Mouse (Mus musculus): Measurements from ENCODE around the gene Mrps27.
A peak's percentile ranks its signal among the peaks of the same experiment; 100 is the strongest.

Gene Mrps27

GRCm38 (mm10) chr13:99440228-99440627 lies 95.6 kb downstream of the Mrps27 start:
- DNase-seq (ENCODE audit: low spot score in 2 of 2), result no peak

- DNase-seq (ENCODE audit: low spot score in 2 of 2), result no peak
Observed at GRCm38 (mm10) chr13:99441700-99442433, 97.3 kb downstream of the Mrps27 start.

- no peak for DNase-seq (ENCODE audit: low spot score in 2 of 2)
Observed at GRCm38 (mm10) chr13:99442434-99443249, 98.1 kb downstream of the Mrps27 start.

- no peak for DNase-seq (ENCODE audit: low spot score in 2 of 2)
Observed at GRCm38 (mm10) chr13:99443484-99444175, 99.0 kb downstream of the Mrps27 start.

GRCm38 (mm10) chr13:99444431-99444871 lies 99.9 kb downstream of the Mrps27 start:
- no peak for DNase-seq (ENCODE audit: low spot score in 2 of 2)

GRCm38 (mm10) chr13:99444880-99445279 lies 100.3 kb downstream of the Mrps27 start:
- DNase-seq (ENCODE audit: low spot score in 2 of 2), result no peak

- DNase-seq (ENCODE audit: low spot score in 2 of 2), result no peak
Observed at GRCm38 (mm10) chr13:99447002-99447401, 102.4 kb downstream of the Mrps27 start.

GRCm38 (mm10) chr13:99447403-99448199 lies 103.0 kb downstream of the Mrps27 start:
- peak in 1 of 2 experiments; percentile 36 for DNase-seq (ENCODE audit: low spot score in 2 of 2)

- no peak for DNase-seq (ENCODE audit: low spot score in 2 of 2)
Observed at GRCm38 (mm10) chr13:99448278-99448677, 103.7 kb downstream of the Mrps27 start.

- no peak for DNase-seq (ENCODE audit: low spot score in 2 of 2)
Observed at GRCm38 (mm10) chr13:99449547-99449946, 105.0 kb downstream of the Mrps27 start.

GRCm38 (mm10) chr13:99450766-99451165 lies 106.2 kb downstream of the Mrps27 start:
- no peak for DNase-seq (ENCODE audit: low spot score in 2 of 2)

GRCm38 (mm10) chr13:99451276-99451675 lies 106.7 kb downstream of the Mrps27 start:
- DNase-seq (ENCODE audit: low spot score in 2 of 2), result no peak

- DNase-seq (ENCODE audit: low spot score in 2 of 2), result no peak
Observed at GRCm38 (mm10) chr13:99452444-99452843, 107.9 kb downstream of the Mrps27 start.

- DNase-seq (ENCODE audit: low spot score in 2 of 2), result no peak
Observed at GRCm38 (mm10) chr13:99454977-99455376, 110.4 kb downstream of the Mrps27 start.

- no peak for DNase-seq (ENCODE audit: low spot score in 2 of 2)
Observed at GRCm38 (mm10) chr13:99458658-99459386, 114.2 kb downstream of the Mrps27 start.

GRCm38 (mm10) chr13:99459612-99460011 lies 115.0 kb downstream of the Mrps27 start:
- DNase-seq (ENCODE audit: low spot score in 2 of 2), result no peak

GRCm38 (mm10) chr13:99461886-99462285 lies 117.3 kb downstream of the Mrps27 start:
- DNase-seq (ENCODE audit: low spot score in 2 of 2), result no peak

- no peak for DNase-seq (ENCODE audit: low spot score in 2 of 2)
Observed at GRCm38 (mm10) chr13:99464551-99464950, 120.0 kb downstream of the Mrps27 start.
